Mouse (Mus musculus): ENCODE measurements around the gene Homer2.

Homer2 gene

GRCm38 (mm10) chr7:81707471-81708140, at the start of gene Homer2:
TSS of gene Homer2 (minus strand) at chr7:81707527.
- no peak for DNase-seq (ENCODE audit: low read depth)

- DNase-seq (ENCODE audit: low read depth): no peak
Observed at GRCm38 (mm10) chr7:81747956-81748355, 40.6 kb upstream of the Homer2 start.

GRCm38 (mm10) chr7:81744145-81744544, 36.8 kb upstream of the Homer2 start:
- DNase-seq (ENCODE audit: low read depth): no peak

GRCm38 (mm10) chr7:81740010-81740409, 32.7 kb upstream of the Homer2 start:
- DNase-seq (ENCODE audit: low read depth): no peak

- DNase-seq (ENCODE audit: low read depth): no peak
Observed at GRCm38 (mm10) chr7:81738720-81739385, 31.5 kb upstream of the Homer2 start.

- DNase-seq (ENCODE audit: low read depth): no peak
Observed at GRCm38 (mm10) chr7:81735300-81736048, 28.1 kb upstream of the Homer2 start.

- no peak for DNase-seq (ENCODE audit: low read depth)
Observed at GRCm38 (mm10) chr7:81732183-81733089, 25.1 kb upstream of the Homer2 start.

- no peak for DNase-seq (ENCODE audit: low read depth)
Observed at GRCm38 (mm10) chr7:81731181-81731651, 23.9 kb upstream of the Homer2 start.

GRCm38 (mm10) chr7:81729787-81730186, 22.5 kb upstream of the Homer2 start:
- DNase-seq (ENCODE audit: low read depth): no peak

GRCm38 (mm10) chr7:81727716-81728115, 20.4 kb upstream of the Homer2 start:
- no peak for DNase-seq (ENCODE audit: low read depth)

- DNase-seq (ENCODE audit: low read depth): no peak
Observed at GRCm38 (mm10) chr7:81726728-81727005, 19.3 kb upstream of the Homer2 start.

GRCm38 (mm10) chr7:81725986-81726727, 18.8 kb upstream of the Homer2 start:
- no peak for DNase-seq (ENCODE audit: low read depth)

GRCm38 (mm10) chr7:81723851-81724250, 16.5 kb upstream of the Homer2 start:
- DNase-seq (ENCODE audit: low read depth): no peak

- DNase-seq (ENCODE audit: low read depth): no peak
Observed at GRCm38 (mm10) chr7:81721271-81721670, 13.9 kb upstream of the Homer2 start.

- no peak for DNase-seq (ENCODE audit: low read depth)
Observed at GRCm38 (mm10) chr7:81719216-81719661, 11.9 kb upstream of the Homer2 start.

- no peak for DNase-seq (ENCODE audit: low read depth)
Observed at GRCm38 (mm10) chr7:81718657-81719056, 11.3 kb upstream of the Homer2 start.

GRCm38 (mm10) chr7:81710166-81710565, 2.8 kb upstream of the Homer2 start:
- no peak for DNase-seq (ENCODE audit: low read depth)

- no peak for DNase-seq (ENCODE audit: low read depth)
Observed at GRCm38 (mm10) chr7:81708165-81708564, 838 bp upstream of the Homer2 start.

GRCm38 (mm10) chr7:81706416-81707391, 623 bp downstream of the Homer2 start:
- no peak for DNase-seq (ENCODE audit: low read depth)

- no peak for DNase-seq (ENCODE audit: low read depth)
Observed at GRCm38 (mm10) chr7:81706027-81706415, 1.3 kb downstream of the Homer2 start.

Measured in naive thymus-derived CD4-positive, alpha-beta T cell, adult 2 months (primary cell).